Mouse (Mus musculus): ENCODE results near the gene Ntrk3. TPM values are rescaled to one million over a fixed set of nuclear protein-coding genes. Genes with fewer than 3 reads are reported as not detected.

Ntrk3 gene
- polyA plus RNA-seq, 1 experiment from 2014 or later: 7.3 TPM

DNA sequence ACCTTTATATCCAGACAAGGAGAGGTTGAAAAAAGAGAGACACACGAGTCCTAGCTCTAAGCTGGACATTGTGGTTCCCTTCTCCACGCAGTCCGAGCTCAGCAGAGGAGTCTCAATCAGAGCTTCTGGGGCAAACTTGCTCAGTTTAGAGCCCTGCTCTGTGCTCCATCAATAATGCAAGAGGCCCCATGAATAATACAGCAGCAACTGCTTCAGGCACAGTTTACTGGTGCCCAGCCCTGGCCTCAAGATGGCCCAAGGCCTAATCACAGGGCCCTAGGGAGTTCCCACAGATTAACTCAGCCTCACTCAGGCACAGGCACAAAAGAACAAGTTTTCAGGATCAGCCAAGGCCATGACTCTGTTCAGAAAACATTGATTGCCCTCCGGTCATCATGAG is 266.1 kb downstream of the Ntrk3 start:
- Histone ChIP-seq H3K27ac (ENCODE audit: low read depth, low read length) (no peak overlapping the region), H3K9me3 (ENCODE audit: control insufficient read depth, low read length) (no peaks in the 10 kb centered on the region), H3K27me3 (ENCODE audit: control insufficient read depth, insufficient read depth, low read length) (no peaks in the 10 kb centered on the region), H3K4me1 (replicated peaks; ENCODE audit: control insufficient read depth, insufficient read depth, low read length) (no peaks in the 10 kb centered on the region), H3K9ac (ENCODE audit: low read length) (no peak overlapping the region), H3K4me3 (ENCODE audit: low read depth, low read length) (no peak overlapping the region), H3K4me2 (ENCODE audit: low read depth, low read length, severe bottlenecking) (no peak overlapping the region), H3K36me3 (ENCODE audit: control insufficient read depth, insufficient read depth, low read length) (no peaks in the 10 kb centered on the region)
- WGBS: 90% methylated on average over 4 of the region's 4 CpGs
- DNase-seq (ENCODE audit: low spot score) (no peak), ATAC-seq (replicated peaks; ENCODE audit: low FRiP score) (no peak)

GRCm38 (mm10) chr7:78471270-78471669 is 266.5 kb downstream of the Ntrk3 start:
- no peak overlapping the region for H3K27ac ChIP-seq (ENCODE audit: low read depth, low read length)
- ATAC-seq (replicated peaks; ENCODE audit: low FRiP score) (no peak), DNase-seq (ENCODE audit: low spot score) (no peak)
- no peaks in the 10 kb centered on the region for H3K36me3 ChIP-seq (ENCODE audit: control insufficient read depth, insufficient read depth, low read length)
- WGBS: 83% methylated on average over 1 of the region's 1 CpGs
- H3K9ac ChIP-seq (ENCODE audit: low read length): no peak overlapping the region
- no peaks in the 10 kb centered on the region for H3K27me3 ChIP-seq (ENCODE audit: control insufficient read depth, insufficient read depth, low read length)
- H3K4me3 ChIP-seq (ENCODE audit: low read depth, low read length): no peak overlapping the region
- H3K4me1 ChIP-seq (replicated peaks; ENCODE audit: control insufficient read depth, insufficient read depth, low read length): no peaks in the 10 kb centered on the region
- H3K4me2 ChIP-seq (ENCODE audit: low read depth, low read length, severe bottlenecking): no peak overlapping the region
- no peaks in the 10 kb centered on the region for H3K9me3 ChIP-seq (ENCODE audit: control insufficient read depth, low read length)

DNA sequence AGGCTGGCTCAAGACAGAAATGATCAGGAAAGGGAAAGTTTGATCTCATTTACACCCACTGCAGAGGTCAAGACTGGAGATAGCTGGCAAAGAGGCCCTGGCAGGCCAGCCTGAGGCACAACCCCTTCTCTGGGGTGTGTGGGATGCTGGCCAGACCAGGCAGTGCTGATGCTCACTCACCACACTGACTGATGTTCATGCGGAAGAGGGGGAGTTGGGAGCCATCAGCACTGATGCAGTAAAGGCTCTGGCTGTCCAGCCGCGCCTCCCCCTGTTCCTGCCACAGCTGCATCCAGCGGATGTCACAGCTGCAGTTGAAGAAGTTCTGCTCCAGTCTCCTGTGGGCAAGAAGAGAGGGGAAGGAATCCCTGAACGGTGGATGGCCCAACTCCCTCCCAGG is 275.2 kb downstream of the Ntrk3 start:
- no peak for ATAC-seq (replicated peaks; ENCODE audit: low FRiP score)
- Histone ChIP-seq H3K4me1 (replicated peaks; ENCODE audit: control insufficient read depth, insufficient read depth, low read length) (no peaks in the 10 kb centered on the region), H3K27me3 (ENCODE audit: control insufficient read depth, insufficient read depth, low read length) (no peaks in the 10 kb centered on the region), H3K4me2 (ENCODE audit: low read depth, low read length, severe bottlenecking) (no peak overlapping the region), H3K9me3 (ENCODE audit: control insufficient read depth, low read length) (no peaks in the 10 kb centered on the region), H3K27ac (ENCODE audit: low read depth, low read length) (no peak overlapping the region), H3K36me3 (ENCODE audit: control insufficient read depth, insufficient read depth, low read length) (no peaks in the 10 kb centered on the region), H3K9ac (ENCODE audit: low read length) (no peak overlapping the region), H3K4me3 (ENCODE audit: low read depth, low read length) (no peak overlapping the region)
- DNase-seq (ENCODE audit: low spot score): no peak
- WGBS: 83% methylated on average over 5 of the region's 5 CpGs

DNA sequence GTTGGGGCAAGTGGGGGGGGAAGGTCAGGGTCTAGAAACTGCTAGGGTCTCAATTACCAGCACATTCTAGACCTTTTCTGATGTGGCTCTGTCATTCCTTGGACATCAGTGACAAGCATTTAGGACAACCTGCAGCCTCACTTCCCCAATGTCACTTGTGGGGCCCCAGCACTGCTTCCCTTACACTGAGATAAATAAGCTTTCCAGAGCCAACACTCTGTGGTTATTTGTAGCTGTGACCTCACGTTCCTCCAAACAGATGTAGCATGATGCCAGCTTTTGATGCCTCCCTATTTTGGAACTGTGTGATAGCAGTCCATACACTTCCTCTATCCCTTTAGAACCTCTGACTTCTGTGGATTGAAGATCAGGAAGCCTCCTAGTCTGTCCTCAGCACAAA is 278.8 kb downstream of the Ntrk3 start:
- H3K9me3 ChIP-seq (ENCODE audit: control insufficient read depth, low read length): no peaks in the 10 kb centered on the region
- H3K4me1 ChIP-seq (replicated peaks; ENCODE audit: control insufficient read depth, insufficient read depth, low read length): no peaks in the 10 kb centered on the region
- DNase-seq (ENCODE audit: low spot score) (no peak), ATAC-seq (replicated peaks; ENCODE audit: low FRiP score) (no peak)
- 93% methylated on average over 1 of the region's 1 CpGs for WGBS
- H3K27ac ChIP-seq (ENCODE audit: low read depth, low read length): no peak overlapping the region
- H3K4me3 ChIP-seq (ENCODE audit: low read depth, low read length): no peak overlapping the region
- no peaks in the 10 kb centered on the region for H3K27me3 ChIP-seq (ENCODE audit: control insufficient read depth, insufficient read depth, low read length)
- H3K4me2 ChIP-seq (ENCODE audit: low read depth, low read length, severe bottlenecking): no peak overlapping the region
- H3K9ac ChIP-seq (ENCODE audit: low read length): no peak overlapping the region
- H3K36me3 ChIP-seq (ENCODE audit: control insufficient read depth, insufficient read depth, low read length): no peaks in the 10 kb centered on the region

- Histone ChIP-seq H3K36me3 (ENCODE audit: control insufficient read depth, insufficient read depth, low read length) (no peaks in the 10 kb centered on the region), H3K27ac (ENCODE audit: low read depth, low read length) (no peak overlapping the region), H3K4me1 (replicated peaks; ENCODE audit: control insufficient read depth, insufficient read depth, low read length) (no peaks in the 10 kb centered on the region), H3K4me2 (ENCODE audit: low read depth, low read length, severe bottlenecking) (no peak overlapping the region), H3K27me3 (ENCODE audit: control insufficient read depth, insufficient read depth, low read length) (no peaks in the 10 kb centered on the region), H3K9me3 (ENCODE audit: control insufficient read depth, low read length) (no peaks in the 10 kb centered on the region), H3K9ac (ENCODE audit: low read length) (no peak overlapping the region), H3K4me3 (ENCODE audit: low read depth, low read length) (no peak overlapping the region)
- no peak for DNase-seq (ENCODE audit: low spot score)
- WGBS: 84% methylated on average over 2 of the region's 2 CpGs
- no peak for ATAC-seq (replicated peaks; ENCODE audit: low FRiP score)
These were observed 286.1 kb downstream of the Ntrk3 start for GRCm38 (mm10) chr7:78451666-78452065.

DNA sequence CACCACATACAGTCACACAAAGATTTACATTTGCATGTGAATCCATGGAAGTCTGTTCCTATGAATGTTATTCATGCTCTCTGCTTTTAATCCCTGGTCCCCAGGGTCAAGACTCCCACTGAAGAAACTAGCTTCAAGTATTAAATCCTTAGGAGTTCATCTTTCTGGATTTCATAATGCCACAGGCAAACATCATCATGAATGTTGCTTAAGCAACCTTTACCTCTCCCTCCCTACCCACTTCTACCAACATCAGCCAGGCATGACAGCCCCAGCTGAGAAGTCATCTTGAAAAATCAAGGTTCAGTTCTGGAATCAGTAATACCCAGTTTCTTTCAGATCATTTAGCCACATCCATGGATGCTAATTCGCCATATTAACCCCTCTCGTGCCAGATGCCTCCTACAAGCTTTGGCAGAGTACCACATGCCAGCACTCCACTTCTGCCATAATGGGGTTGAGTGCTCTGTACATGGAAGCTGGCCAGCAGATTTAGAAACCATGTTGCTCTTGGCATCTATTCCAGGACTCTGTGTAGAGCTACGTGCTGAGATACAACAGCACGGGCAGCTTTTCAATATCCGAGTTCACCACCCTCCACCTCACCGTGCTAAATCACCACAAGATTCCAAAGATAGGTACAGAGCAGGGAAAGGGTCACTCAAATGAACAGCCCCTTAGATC is 287.8 kb downstream of the Ntrk3 start:
- ATAC-seq (replicated peaks; ENCODE audit: low FRiP score): no peak
- 93% methylated on average over 6 of the region's 6 CpGs for WGBS

GRCm38 (mm10) chr7:78448841-78449240 is 289.0 kb downstream of the Ntrk3 start:
- Histone ChIP-seq H3K27ac (ENCODE audit: low read depth, low read length) (no peak overlapping the region), H3K36me3 (ENCODE audit: control insufficient read depth, insufficient read depth, low read length) (no peaks in the 10 kb centered on the region), H3K9me3 (ENCODE audit: control insufficient read depth, low read length) (no peaks in the 10 kb centered on the region), H3K4me1 (replicated peaks; ENCODE audit: control insufficient read depth, insufficient read depth, low read length) (no peaks in the 10 kb centered on the region), H3K27me3 (ENCODE audit: control insufficient read depth, insufficient read depth, low read length) (no peaks in the 10 kb centered on the region), H3K4me2 (ENCODE audit: low read depth, low read length, severe bottlenecking) (no peak overlapping the region), H3K4me3 (ENCODE audit: low read depth, low read length) (no peak overlapping the region), H3K9ac (ENCODE audit: low read length) (no peak overlapping the region)
- no peak for DNase-seq (ENCODE audit: low spot score)
- 81% methylated on average over 2 of the region's 2 CpGs for WGBS
- ATAC-seq (replicated peaks; ENCODE audit: low FRiP score): no peak

More for the DNA sequence above, 287.8 kb downstream of the Ntrk3 start:
- DNase-seq (ENCODE audit: low spot score): no peak
- H3K4me2 ChIP-seq (ENCODE audit: low read depth, low read length, severe bottlenecking): no peak overlapping the region
- no peak overlapping the region for H3K27ac ChIP-seq (ENCODE audit: low read depth, low read length)
- H3K36me3 ChIP-seq (ENCODE audit: control insufficient read depth, insufficient read depth, low read length): no peaks in the 10 kb centered on the region
- H3K27me3 ChIP-seq (ENCODE audit: control insufficient read depth, insufficient read depth, low read length): no peaks in the 10 kb centered on the region
- H3K4me1 ChIP-seq (replicated peaks; ENCODE audit: control insufficient read depth, insufficient read depth, low read length): no peaks in the 10 kb centered on the region
- no peak overlapping the region for H3K4me3 ChIP-seq (ENCODE audit: low read depth, low read length)
- no peaks in the 10 kb centered on the region for H3K9me3 ChIP-seq (ENCODE audit: control insufficient read depth, low read length)
- H3K9ac ChIP-seq (ENCODE audit: low read length): no peak overlapping the region

DNA sequence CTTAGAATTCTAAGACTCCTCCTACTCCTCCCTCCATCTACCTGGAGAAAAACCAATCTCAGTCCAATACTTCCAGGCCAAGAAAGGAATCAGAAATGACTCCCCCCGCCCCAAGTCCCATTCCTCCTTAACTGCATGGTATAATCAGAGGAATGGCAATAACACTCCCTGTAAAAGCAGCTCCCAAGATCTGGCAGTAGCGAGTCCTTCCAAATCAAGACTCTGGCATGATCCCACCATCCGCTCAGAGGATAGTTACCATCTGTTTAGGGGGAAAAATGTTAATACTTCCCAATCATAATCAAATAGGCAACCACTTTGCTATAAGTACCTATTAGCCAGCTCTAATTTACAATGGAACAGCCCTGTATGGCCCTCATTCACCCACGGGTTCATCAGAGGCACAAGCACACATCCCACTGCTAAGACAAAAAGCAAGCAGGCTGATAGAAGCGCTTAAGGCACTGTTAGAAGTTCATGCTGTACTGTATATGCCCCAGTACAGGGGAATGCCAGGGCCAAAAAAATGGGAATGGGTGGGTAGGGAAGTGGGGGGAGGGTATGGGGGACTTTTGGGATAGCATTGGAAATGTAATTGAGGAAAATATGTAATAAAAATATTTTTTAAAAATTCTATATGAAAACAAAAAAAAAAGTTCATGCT is 294.3 kb downstream of the Ntrk3 start:
- 84% methylated on average over 5 of the region's 5 CpGs for WGBS
- H3K4me1 ChIP-seq (replicated peaks; ENCODE audit: control insufficient read depth, insufficient read depth, low read length): no peaks in the 10 kb centered on the region
- no peaks in the 10 kb centered on the region for H3K9me3 ChIP-seq (ENCODE audit: control insufficient read depth, low read length)
- DNase-seq (ENCODE audit: low spot score) (no peak), ATAC-seq (replicated peaks; ENCODE audit: low FRiP score) (no peak)
- no peak overlapping the region for H3K9ac ChIP-seq (ENCODE audit: low read length)
- H3K4me2 ChIP-seq (ENCODE audit: low read depth, low read length, severe bottlenecking): no peak overlapping the region
- H3K27ac ChIP-seq (ENCODE audit: low read depth, low read length): no peak overlapping the region
- no peak overlapping the region for H3K4me3 ChIP-seq (ENCODE audit: low read depth, low read length)
- no peaks in the 10 kb centered on the region for H3K27me3 ChIP-seq (ENCODE audit: control insufficient read depth, insufficient read depth, low read length)
- H3K36me3 ChIP-seq (ENCODE audit: control insufficient read depth, insufficient read depth, low read length): no peaks in the 10 kb centered on the region

DNA sequence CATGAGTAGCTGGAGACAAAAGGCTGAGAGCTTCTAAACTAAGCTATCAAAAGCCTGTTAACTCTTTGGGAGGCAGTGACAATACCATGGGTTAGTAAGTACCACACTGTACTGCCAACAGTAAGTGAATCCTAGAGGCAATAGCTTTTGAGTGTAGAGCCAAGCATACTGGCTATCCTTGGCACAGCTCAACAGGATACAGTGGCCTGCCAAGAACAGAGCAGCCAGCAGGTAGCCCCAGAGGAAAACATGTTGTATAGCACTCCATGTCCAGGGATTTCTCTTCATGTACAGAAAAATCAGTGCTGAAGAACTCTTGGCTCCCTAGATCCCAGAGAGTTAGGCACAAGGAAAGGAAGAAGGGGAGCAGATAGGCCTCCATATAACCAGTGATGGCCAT is 296.1 kb downstream of the Ntrk3 start:
- no peak for ATAC-seq (replicated peaks; ENCODE audit: low FRiP score)
- no peak overlapping the region for H3K4me3 ChIP-seq (ENCODE audit: low read depth, low read length)

More for the DNA sequence above, 296.1 kb downstream of the Ntrk3 start:
- H3K36me3 ChIP-seq (ENCODE audit: control insufficient read depth, insufficient read depth, low read length): no peaks in the 10 kb centered on the region
- no peaks in the 10 kb centered on the region for H3K4me1 ChIP-seq (replicated peaks; ENCODE audit: control insufficient read depth, insufficient read depth, low read length)
- no peaks in the 10 kb centered on the region for H3K27me3 ChIP-seq (ENCODE audit: control insufficient read depth, insufficient read depth, low read length)
- H3K9me3 ChIP-seq (ENCODE audit: control insufficient read depth, low read length): no peaks in the 10 kb centered on the region
- H3K4me2 ChIP-seq (ENCODE audit: low read depth, low read length, severe bottlenecking): no peak overlapping the region
- H3K27ac ChIP-seq (ENCODE audit: low read depth, low read length): no peak overlapping the region
- DNase-seq (ENCODE audit: low spot score): no peak
- no peak overlapping the region for H3K9ac ChIP-seq (ENCODE audit: low read length)
